Mouse (Mus musculus) ES-Bruce4 (cell line): ENCODE data around the gene Mllt10.

ENCODE experiments used
- CTCF ChIP-seq: IDR thresholded peaks from one replicate; pipeline ENCODE4 v1.8.1; 2011; ENCODE audit warnings: low read depth, low read length
- EP300 ChIP-seq: IDR thresholded peaks from 2 replicates; pipeline ENCODE4 v1.6.1; 2011; ENCODE audit warnings: low read depth, low read length; ENCODE audit not compliant: insufficient read depth

GRCm38 (mm10) chr2:18095804-18096203 is 40.8 kb downstream of the Mllt10 start:
- no peak for TF ChIP-seq CTCF
- TF ChIP-seq EP300, result no peak
